Mouse (Mus musculus) CH12.LX (cell line): Measurements from ENCODE around the gene 4931428L18Rik.

Experiments
- CHD1 ChIP-seq: IDR thresholded peaks from 2 replicates; pipeline ENCODE4 v1.6.1; 2012; ENCODE audit warnings: low read depth, low read length, improper control_type of control experiment, inconsistent platforms
- CTCF ChIP-seq, 2 experiments: IDR thresholded peaks in 1 of 2; conservative IDR thresholded peaks in 1 of 2; 2 replicates each; pipeline ENCODE4 v1.5.1; 2011 to 2012; ENCODE audit warnings: low read depth in 2 of 2, low read length in 2 of 2, improper control_type of control experiment in 1 of 2, inconsistent platforms in 1 of 2, mild to moderate bottlenecking in 1 of 2, moderate library complexity in 1 of 2
- EP300 ChIP-seq: IDR thresholded peaks from 2 replicates; pipeline ENCODE4 v1.6.1; 2011; ENCODE audit warnings: low read length, improper control_type of control experiment
- POLR2A ChIP-seq: IDR thresholded peaks from 2 replicates; pipeline ENCODE4 v1.6.1; 2011; ENCODE audit warnings: low read depth, mild to moderate bottlenecking, improper control_type of control experiment, low read length
- SMC3 ChIP-seq: IDR thresholded peaks from 2 replicates; pipeline ENCODE4 v1.6.1; 2011; ENCODE audit warnings: low read depth, low read length, improper control_type of control experiment
- USF1 ChIP-seq: IDR thresholded peaks from 2 replicates; pipeline ENCODE4 v1.6.1; 2014; ENCODE audit warnings: low read depth, mild to moderate bottlenecking, inconsistent platforms, low read length, improper control_type of control experiment
- ZC3H11A ChIP-seq: IDR thresholded peaks from 2 replicates; pipeline ENCODE4 v1.6.1; 2012; ENCODE audit warnings: low read depth, mild to moderate bottlenecking, inconsistent platforms, low read length, improper control_type of control experiment
- ZKSCAN1 ChIP-seq: IDR thresholded peaks from 2 replicates; pipeline ENCODE4 v1.6.1; 2012; ENCODE audit warnings: low read depth, inconsistent platforms, low read length, improper control_type of control experiment, borderline replicate concordance

GRCm38 (mm10) chr1:31097208-31097607, 125.3 kb downstream of the 4931428L18Rik start:
- no peak for TF ChIP-seq EP300
- no peak for TF ChIP-seq CHD1
- no peak for TF ChIP-seq CTCF (conservative IDR thresholded peaks at IDR 0.05 in 1 of 2, IDR thresholded peaks at IDR 0.05 in 1 of 2; ENCODE audit: low read depth in 2 of 2, low read length in 2 of 2)
- no peak for TF ChIP-seq POLR2A
- TF ChIP-seq SMC3, result no peak
- no peak for TF ChIP-seq USF1
- no peak for TF ChIP-seq ZC3H11A
- TF ChIP-seq ZKSCAN1, result no peak
